ENCODE assay signal across 31 mouse cellular contexts in the genomic region with DNA sequence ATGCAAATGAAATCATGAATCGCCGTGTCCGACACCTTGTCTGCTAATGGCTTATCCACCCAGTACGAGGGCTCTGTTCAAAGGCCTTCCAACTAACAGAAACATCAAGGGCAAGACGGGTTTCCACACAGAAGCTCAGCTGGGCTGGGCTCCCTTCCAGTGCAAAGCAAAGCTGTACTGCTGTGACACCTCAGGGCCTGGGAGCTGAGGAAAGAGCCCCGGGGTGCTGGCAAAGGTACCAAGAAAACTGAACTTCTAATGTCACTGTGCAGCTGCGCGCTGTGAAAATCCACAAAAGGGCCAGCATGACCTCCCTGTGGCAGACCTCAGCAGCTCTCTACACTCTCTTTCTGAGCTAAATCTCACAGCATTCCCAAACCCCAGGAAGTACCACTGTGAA.
DNase-seq lines count a peak whose midpoint lies in the region; ATAC-seq lines count a peak whose summit lies in the region.
"Had no signal": no experiment of that assay in that cellular context is flagged by ENCODE, and none has a peak within 500 bp of the region (broad histone marks: within the 10 kb centered on the region; RNA-seq: fewer than 3 reads in every experiment).

No protein-coding gene starts in this region.

- peaks cover 20% of the 10 kb centered on the region for H3K4me1 ChIP-seq in forebrain, embryonic 15.5 days
- peaks cover 13% of the 10 kb centered on the region for H3K4me1 ChIP-seq in forebrain, embryonic 12.5 days
- no peaks in the 10 kb centered on the region for H3K4me1 ChIP-seq in kidney, embryonic 14.5 days (ENCODE audit: control insufficient read depth, insufficient read depth, low read length)
- H3K4me1 ChIP-seq: kidney, embryonic 15.5 days had no signal

- H3K27ac ChIP-seq in forebrain, embryonic 15.5 days (replicated peaks) = no peak overlapping the region
- no peak overlapping the region for H3K27ac ChIP-seq in forebrain, embryonic 12.5 days
- no peak overlapping the region for H3K27ac ChIP-seq in kidney, embryonic 14.5 days (ENCODE audit: low read depth, low read length)
- H3K27ac ChIP-seq: embryonic facial prominence, embryonic 13.5 days; hindbrain, embryonic 14.5 days; kidney, embryonic 15.5 days; layer of hippocampus, adult 2 months; liver, embryonic 14.5 days; macrophage had no signal

- no peak overlapping the region for H3K9ac ChIP-seq in forebrain, embryonic 15.5 days (replicated peaks)
- H3K9ac ChIP-seq in forebrain, embryonic 12.5 days = no peak overlapping the region
- no peak overlapping the region for H3K9ac ChIP-seq in kidney, embryonic 14.5 days (ENCODE audit: low read depth, low read length)
- H3K9ac ChIP-seq: embryonic facial prominence, embryonic 13.5 days; hindbrain, embryonic 14.5 days; kidney, embryonic 15.5 days; liver, embryonic 14.5 days had no signal

- H3K27me3 ChIP-seq in forebrain, embryonic 15.5 days = no peaks in the 10 kb centered on the region
- H3K27me3 ChIP-seq in forebrain, embryonic 12.5 days = 0 out of 2 replicates have a peak, but pooled peaks cover 3% of the 10 kb centered on the region
- no peaks in the 10 kb centered on the region for H3K27me3 ChIP-seq in kidney, embryonic 14.5 days (ENCODE audit: control insufficient read depth, insufficient read depth, low read length)
- H3K27me3 ChIP-seq: embryonic facial prominence, embryonic 13.5 days; kidney, embryonic 15.5 days had no signal

- H3K9me3 ChIP-seq in forebrain, embryonic 15.5 days = no peaks in the 10 kb centered on the region
- H3K9me3 ChIP-seq in forebrain, embryonic 12.5 days = no peaks in the 10 kb centered on the region
- H3K9me3 ChIP-seq in kidney, embryonic 14.5 days (ENCODE audit: control insufficient read depth, low read length) = no peaks in the 10 kb centered on the region
- H3K9me3 ChIP-seq: embryonic facial prominence, embryonic 13.5 days; kidney, embryonic 15.5 days had no signal

- H3K36me3 ChIP-seq in forebrain, embryonic 15.5 days = no peaks in the 10 kb centered on the region
- no peaks in the 10 kb centered on the region for H3K36me3 ChIP-seq in forebrain, embryonic 12.5 days (replicated peaks)
- H3K36me3 ChIP-seq in kidney, embryonic 14.5 days (ENCODE audit: control insufficient read depth, insufficient read depth, low read length) = no peaks in the 10 kb centered on the region
- H3K36me3 ChIP-seq: embryonic facial prominence, embryonic 13.5 days; kidney, embryonic 15.5 days had no signal

- peak; percentile 21 to 35 for DNase-seq in layer of hippocampus, postnatal 10 days (ENCODE audit: low spot score in 2 of 2)
- DNase-seq in layer of hippocampus, adult 9-11 months = no peak
- peak; percentile 14 for DNase-seq in ES-CJ7 (ENCODE audit: low read depth, low spot score)
- peak; percentile 2 for DNase-seq in Muller cell, postnatal 12 days (ENCODE audit: inconsistent ontology term)
- no peak for DNase-seq in ovary, adult 18-20 months (ENCODE audit: low spot score)
- DNase-seq: adrenal gland, postnatal 36 days; B cell, adult 2 months; cerebellum, adult 9-10 months; gastrocnemius, postnatal 10 days; heart, postnatal 4 days; kidney, adult 11 months; kidney, postnatal 36 days; layer of hippocampus, postnatal 36 days; liver; lung, adult 2 months; lung, postnatal 10 days; retina, postnatal 1 day; right cerebral cortex, postnatal 14 days; thymus, postnatal 14 days had no signal

- H3K4me2 ChIP-seq in forebrain, embryonic 15.5 days (replicated peaks) = no peak overlapping the region
- H3K4me2 ChIP-seq in forebrain, embryonic 12.5 days = no peak overlapping the region
- no peak overlapping the region for H3K4me2 ChIP-seq in kidney, embryonic 14.5 days (replicated peaks; ENCODE audit: low read depth, low read length)
- H3K4me2 ChIP-seq: embryonic facial prominence, embryonic 13.5 days; heart, embryonic 11.5 days; hindbrain, embryonic 14.5 days; kidney, embryonic 15.5 days had no signal

- ATAC-seq in forebrain, embryonic 15.5 days (replicated peaks) = 0 out of 2 replicates have a peak, but pooled peaks have one; percentile 21
- ATAC-seq in forebrain, embryonic 12.5 days (ENCODE audit: low FRiP score) = no peak
- ATAC-seq in kidney, embryonic 14.5 days (ENCODE audit: low FRiP score, low TSS enrichment) = no peak
- ATAC-seq: inflammation-experienced regulatory T-cells, adult 6 months had no signal

- 17% methylated on average over 8 of the region's 8 CpGs for WGBS in forebrain, embryonic 15.5 days
- 17% methylated on average over 8 of the region's 8 CpGs for WGBS in forebrain, embryonic 12.5 days
- WGBS in kidney, embryonic 14.5 days = 21% methylated on average over 8 of the region's 8 CpGs

- no peak overlapping the region for H3K4me3 ChIP-seq in forebrain, embryonic 15.5 days
- no peak overlapping the region for H3K4me3 ChIP-seq in forebrain, embryonic 12.5 days (replicated peaks)
- H3K4me3 ChIP-seq in kidney, embryonic 14.5 days (ENCODE audit: low read length) = no peak overlapping the region
- H3K4me3 ChIP-seq: embryonic facial prominence, embryonic 13.5 days; kidney, embryonic 15.5 days; layer of hippocampus, adult 2 months; myocyte had no signal

Comparison
In these comparisons a context has a peak if more than half of its experiments do, and no peak if none do; other contexts are left out.
1. DNase-seq: peak in layer of hippocampus, postnatal 10 days (2 of 2), ES-CJ7 (single experiment) and Muller cell, postnatal 12 days (single experiment); none in layer of hippocampus, adult 9-11 months (single experiment) and ovary, adult 18-20 months (single experiment).